Mouse (Mus musculus) intestine, postnatal 0 days (tissue): ENCODE results near the gene Crip2. TPM values are rescaled to one million over a fixed set of nuclear protein-coding genes. Genes with fewer than 3 reads are reported as not detected.

Experiments
- ATAC-seq: fragments of 200-750 bp; cut with Nextera tagmentation; 2 replicates; pipeline ENCODE4 v1.8.0; 2017; ENCODE audit warnings: mild to moderate bottlenecking, moderate TSS enrichment, moderate library complexity
- H3K27ac ChIP-seq: fragments of 300-500 bp; sonication (generic); 2 replicates; pipeline ENCODE4 v1.5.1; 2014; ENCODE audit warnings: mild to moderate bottlenecking, low read depth, low read length, moderate library complexity
- H3K27me3 ChIP-seq: fragments of 300-500 bp; sonication (generic); replicated peaks from 2 replicates; pipeline ENCODE4 v1.6.1; 2014; ENCODE audit warnings: low read length, mixed read lengths; ENCODE audit not compliant: control insufficient read depth, insufficient read depth
- H3K36me3 ChIP-seq: fragments of 300-500 bp; sonication (generic); 2 replicates; pipeline ENCODE4 v1.6.1; 2014; ENCODE audit warnings: mild to moderate bottlenecking, moderate library complexity; ENCODE audit not compliant: control insufficient read depth, insufficient read depth
- H3K4me1 ChIP-seq: fragments of 300-500 bp; sonication (generic); replicated peaks from 2 replicates; pipeline ENCODE4 v1.6.1; 2014; ENCODE audit warnings: antibody characterized with exemption, low read length, mixed read lengths; ENCODE audit not compliant: control insufficient read depth, insufficient read depth
- H3K4me2 ChIP-seq: fragments of 300-500 bp; sonication (generic); replicated peaks from 2 replicates; pipeline ENCODE4 v1.6.1; 2014; ENCODE audit warnings: low read depth, mild to moderate bottlenecking, moderate library complexity
- H3K4me3 ChIP-seq: fragments of 300-500 bp; sonication (generic); 2 replicates; pipeline ENCODE4 v1.5.1; 2014; ENCODE audit warnings: low read depth, low read length
- H3K9ac ChIP-seq: fragments of 300-500 bp; sonication (generic); 2 replicates; pipeline ENCODE4 v1.6.1; 2014; ENCODE audit warnings: mild to moderate bottlenecking, low read depth, low read length
- H3K9me3 ChIP-seq: fragments of 300-500 bp; sonication (generic); 2 replicates; pipeline ENCODE4 v1.6.1; 2016; ENCODE audit warnings: mixed run types; ENCODE audit not compliant: control insufficient read depth
- CTCF ChIP-seq: sonication (generic); IDR thresholded peaks from 2 replicates; pipeline ENCODE4 v1.5.1; 2016; ENCODE audit warnings: low read depth, mild to moderate bottlenecking, control low read depth, antibody characterized with exemption, moderate library complexity
- WGBS: fragments of 180-500 bp; shearing (Covaris S2); extraction: QIAGEN DNeasy Blood & Tissue Kit; methylation state at CpG from one replicate; pipeline ENCODE4 v1.1.7; 2014; 5-methylcytosine and 5-hydroxymethylcytosine counted together
- polyA plus RNA-seq: library from polyadenylated mRNA; unstranded; fragments of >200 nt; fragmentation: Nextera tagmentation; extraction: Ambion mirVana; gene quantifications from 2 replicates; pipeline ENCODE4 v1.2.1, GENCODE M21; 2015

Gene Crip2
- polyA plus RNA-seq, 1 experiment from 2014 or later, result 90.4 TPM

GRCm38 (mm10) chr12:113140616-113141411 is 778 bp downstream of the Crip2 start:
- Histone ChIP-seq H3K4me2 (peak overlapping the region; percentile 89), H3K27me3 (peaks cover 29% of the 10 kb centered on the region), H3K4me3 (peak overlapping the region; percentile 51), H3K27ac (peak overlapping the region; percentile 62), H3K4me1 (0 out of 2 replicates have a peak, but pooled peaks cover 4% of the 10 kb centered on the region), H3K36me3 (peaks cover 30% of the 10 kb centered on the region), H3K9me3 (no peaks in the 10 kb centered on the region), H3K9ac (peak overlapping the region; percentile 47)
- no peak for TF ChIP-seq CTCF
- peak; percentile 2; the same call in 1 of the 2 replicates for ATAC-seq
- 4% methylated on average over 49 of the region's 49 CpGs for WGBS

DNA sequence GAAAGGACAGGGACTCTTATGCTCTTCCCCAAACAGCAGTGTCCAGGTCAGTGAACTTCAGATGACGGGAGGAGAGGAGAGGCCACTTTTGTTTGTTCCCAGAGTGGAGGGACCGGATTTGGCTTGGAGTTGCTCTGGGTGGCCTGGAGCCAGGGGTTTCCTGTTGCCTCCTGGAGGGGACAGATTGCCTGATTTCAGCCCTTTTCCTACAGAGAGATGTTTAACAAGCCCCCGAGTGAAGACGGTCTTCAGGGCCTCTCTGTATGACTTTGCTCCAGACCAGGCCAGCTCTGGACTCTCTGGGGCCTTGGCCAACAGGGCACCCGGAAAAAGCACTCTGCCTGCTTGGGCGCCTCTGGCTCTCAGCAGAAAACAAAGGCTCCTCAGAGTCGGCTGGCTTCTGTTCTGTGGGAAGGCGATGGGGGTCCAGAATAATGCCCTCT is 1.5 kb downstream of the Crip2 start:
- WGBS, result 53% methylated on average over 8 of the region's 8 CpGs
- TF ChIP-seq CTCF, result no peak
- Histone ChIP-seq H3K27me3 (peaks cover 32% of the 10 kb centered on the region), H3K4me3 (peak overlapping the region; percentile 51), H3K36me3 (peaks cover 23% of the 10 kb centered on the region), H3K9me3 (no peaks in the 10 kb centered on the region), H3K9ac (peak overlapping the region; percentile 22; the same call in 1 of the 2 replicates), H3K4me2 (peak overlapping the region; percentile 89), H3K27ac (peak overlapping the region; percentile 62), H3K4me1 (peaks cover 9% of the 10 kb centered on the region; the same call in 1 of the 2 replicates)
- no peak for ATAC-seq

GRCm38 (mm10) chr12:113142021-113142975 is 2.3 kb downstream of the Crip2 start:
- H3K27ac ChIP-seq, result peak overlapping the region; percentile 62; the same call in 1 of the 2 replicates
- no peak for ATAC-seq
- no peaks in the 10 kb centered on the region for H3K9me3 ChIP-seq
- peaks cover 12% of the 10 kb centered on the region for H3K4me1 ChIP-seq
- peaks cover 34% of the 10 kb centered on the region for H3K27me3 ChIP-seq
- 20% methylated on average over 15 of the region's 15 CpGs for WGBS
- H3K4me2 ChIP-seq, result peak overlapping the region; percentile 89
- peaks cover 15% of the 10 kb centered on the region; the same call in 1 of the 2 replicates for H3K36me3 ChIP-seq
- TF ChIP-seq CTCF, result no peak; the same call in 1 of the 2 replicates
- H3K4me3 ChIP-seq, result peak overlapping the region; percentile 51
- 0 out of 2 replicates have a peak overlapping the region, but pooled peaks have one; percentile 22 for H3K9ac ChIP-seq

DNA sequence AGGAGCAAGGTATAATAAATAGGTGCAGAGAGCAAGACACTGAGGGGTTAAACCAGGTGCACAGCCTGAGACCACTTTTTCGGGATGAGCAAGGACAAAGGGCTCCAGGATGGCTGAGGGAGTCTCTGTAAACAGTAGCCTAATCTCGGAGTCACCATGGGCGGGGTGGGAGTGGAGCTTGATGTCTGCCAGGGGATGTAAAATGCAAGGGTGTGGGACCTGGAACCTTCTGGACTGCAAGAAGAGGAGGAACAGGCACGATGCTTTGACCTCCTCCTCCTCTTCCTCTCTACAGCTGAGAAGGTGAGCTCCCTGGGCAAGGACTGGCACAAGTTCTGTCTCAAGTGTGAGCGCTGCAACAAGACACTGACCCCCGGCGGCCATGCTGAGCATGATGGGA is 3.1 kb downstream of the Crip2 start:
- Histone ChIP-seq H3K27me3 (peaks cover 34% of the 10 kb centered on the region), H3K9me3 (no peaks in the 10 kb centered on the region), H3K4me3 (peak overlapping the region; percentile 16; the same call in 1 of the 2 replicates), H3K9ac (no peak overlapping the region), H3K4me1 (peaks cover 13% of the 10 kb centered on the region), H3K36me3 (peaks cover 7% of the 10 kb centered on the region; the same call in 1 of the 2 replicates), H3K27ac (no peak overlapping the region; the same call in 1 of the 2 replicates), H3K4me2 (peak overlapping the region; percentile 89)
- peak; percentile 31 for TF ChIP-seq CTCF
- ATAC-seq, result no peak
- 43% methylated on average over 7 of the region's 7 CpGs for WGBS

- Histone ChIP-seq H3K4me3 (no peak overlapping the region), H3K36me3 (peaks cover 7% of the 10 kb centered on the region; the same call in 1 of the 2 replicates), H3K9ac (no peak overlapping the region), H3K4me2 (no peak overlapping the region), H3K27me3 (peaks cover 34% of the 10 kb centered on the region), H3K9me3 (no peaks in the 10 kb centered on the region), H3K27ac (no peak overlapping the region), H3K4me1 (peaks cover 19% of the 10 kb centered on the region)
- ATAC-seq, result no peak
- 79% methylated on average over 20 of the region's 20 CpGs for WGBS
- TF ChIP-seq CTCF, result peak; percentile 81
Measured at GRCm38 (mm10) chr12:113144001-113144756, 4.1 kb downstream of the Crip2 start.
